9 mouse cellular contexts compared by ENCODE assay signal in genomic region chr8:70752000-70752764, GRCm38 (mm10). TPM values are rescaled to one million over a fixed set of nuclear protein-coding genes. Genes with fewer than 3 reads are reported as not detected.
DNase-seq lines count a peak whose midpoint lies in the region; ATAC-seq lines count a peak whose summit lies in the region.
"Had no signal": no experiment of that assay in that cellular context is flagged by ENCODE, and none has a peak within 500 bp of the region (broad histone marks: within the 10 kb centered on the region; RNA-seq: fewer than 3 reads in every experiment).

No protein-coding gene starts in this region.

- no peak overlapping the region for H3K9ac ChIP-seq in embryonic facial prominence, embryonic 12.5 days
- no peak overlapping the region for H3K9ac ChIP-seq in stomach, embryonic 14.5 days (replicated peaks; ENCODE audit: low read depth, low read length)

- intact Hi-C loops in heart, postnatal 10 days (cut with DNase I): loop anchor here (1.0 kb wide), 1 partner anchor 32 kb away; no protein-coding TSS in a partner anchor

- WGBS in embryonic facial prominence, embryonic 12.5 days: 18% methylated on average over 11 of the region's 11 CpGs
- 27% methylated on average over 11 of the region's 11 CpGs for WGBS in stomach, embryonic 14.5 days

- peak overlapping the region; percentile 51; the same call in 1 of the 2 replicates for H3K27ac ChIP-seq in embryonic facial prominence, embryonic 12.5 days
- peak overlapping the region; percentile 78; the same call in 1 of the 2 replicates for H3K27ac ChIP-seq in stomach, embryonic 14.5 days (ENCODE audit: low read length)

- H3K4me3 ChIP-seq in embryonic facial prominence, embryonic 12.5 days: no peak overlapping the region
- H3K4me3 ChIP-seq in stomach, embryonic 14.5 days (ENCODE audit: low read depth, low read length): no peak overlapping the region

- H3K9me3 ChIP-seq in embryonic facial prominence, embryonic 12.5 days: no peaks in the 10 kb centered on the region
- H3K9me3 ChIP-seq in stomach, embryonic 14.5 days (ENCODE audit: control insufficient read depth, low read depth, low read length): no peaks in the 10 kb centered on the region

- ATAC-seq in embryonic facial prominence, embryonic 12.5 days (ENCODE audit: insufficient number of reproducible peaks, insufficient read depth, low FRiP score, low TSS enrichment): no peak
- ATAC-seq in stomach, embryonic 14.5 days (ENCODE audit: insufficient number of reproducible peaks, insufficient read depth, low FRiP score, low read depth): no peak

- H3K4me2 ChIP-seq in embryonic facial prominence, embryonic 12.5 days (replicated peaks): no peak overlapping the region
- H3K4me2 ChIP-seq in stomach, embryonic 14.5 days (replicated peaks; ENCODE audit: low read depth, low read length): no peak overlapping the region

- H3K4me1 ChIP-seq in embryonic facial prominence, embryonic 12.5 days: peaks cover 21% of the 10 kb centered on the region
- H3K4me1 ChIP-seq in stomach, embryonic 14.5 days (ENCODE audit: control insufficient read depth, insufficient read depth, low read length): peaks cover 16% of the 10 kb centered on the region

- H3K27me3 ChIP-seq in embryonic facial prominence, embryonic 12.5 days: peaks cover 23% of the 10 kb centered on the region
- 0 out of 2 replicates have a peak, but pooled peaks cover 2% of the 10 kb centered on the region for H3K27me3 ChIP-seq in stomach, embryonic 14.5 days (ENCODE audit: control insufficient read depth, insufficient read depth, low read length)

- 0 out of 2 replicates have a peak, but pooled peaks cover 11% of the 10 kb centered on the region for H3K36me3 ChIP-seq in embryonic facial prominence, embryonic 12.5 days
- peaks cover 7% of the 10 kb centered on the region; the same call in 1 of the 2 replicates for H3K36me3 ChIP-seq in stomach, embryonic 14.5 days (ENCODE audit: control insufficient read depth, insufficient read depth, low read length)

- peak; percentile 78 to 93 for DNase-seq in adrenal gland, adult (ENCODE audit: inconsistent age in 2 of 2, low spot score in 1 of 2)
- DNase-seq in adrenal gland, postnatal 4 days (ENCODE audit: low spot score in 2 of 2): no peak
- DNase-seq in adipocyte (ENCODE audit: low spot score): peak; percentile 90
- DNase-seq in heart, postnatal 10 days: peak; percentile 85 to 86
- peak; percentile 66 for DNase-seq in layer of hippocampus, adult 9-11 months
- DNase-seq in lung, postnatal 10 days: peak; percentile 86

RNA-seq across cellular contexts. Expression of gene Rab3a, which starts 2.3 kb away (rescaled TPM):
- total RNA-seq in adrenal gland, postnatal 4 days (2021): 10 to 100 TPM; 58.9 to 59.7 TPM
- polyA plus RNA-seq in embryonic facial prominence, embryonic 12.5 days (2016; fragmentation: Nextera tagmentation; extraction: Ambion mirVana): 27.0 and 27.6 TPM in 2 replicates
- total RNA-seq in heart, postnatal 10 days (2021): 10 to 100 TPM; 37.3 to 38.9 TPM
- 27.0 and 28.7 TPM in 2 replicates for polyA plus RNA-seq in stomach, embryonic 14.5 days (2014; fragmentation: Nextera tagmentation; extraction: Ambion mirVana)

RNA-seq across cellular contexts. Expression of gene Mpv17l2, which starts 8.6 kb away (rescaled TPM):
- total RNA-seq in adrenal gland, postnatal 4 days (2021): 100 to 1,000 TPM in 1 of 2 experiments, 10 to 100 TPM in 1; 93.1 to 109 TPM
- polyA plus RNA-seq in embryonic facial prominence, embryonic 12.5 days (2016; fragmentation: Nextera tagmentation; extraction: Ambion mirVana): 32.7 and 35.7 TPM in 2 replicates
- 10 to 100 TPM; 32.0 to 39.7 TPM for total RNA-seq in heart, postnatal 10 days (2021)
- 42.8 and 43.1 TPM in 2 replicates for polyA plus RNA-seq in stomach, embryonic 14.5 days (2014; fragmentation: Nextera tagmentation; extraction: Ambion mirVana)

RNA-seq across cellular contexts. Expression of gene Pik3r2, which starts 24.3 kb away (rescaled TPM):
- total RNA-seq in adrenal gland, postnatal 4 days (2021): 10 to 100 TPM; 72.0 to 78.8 TPM
- polyA plus RNA-seq in embryonic facial prominence, embryonic 12.5 days (2016; fragmentation: Nextera tagmentation; extraction: Ambion mirVana): 76.8 and 78.0 TPM in 2 replicates
- 10 to 100 TPM; 37.1 to 40.2 TPM for total RNA-seq in heart, postnatal 10 days (2021)
- 44.5 and 45.1 TPM in 2 replicates for polyA plus RNA-seq in stomach, embryonic 14.5 days (2014; fragmentation: Nextera tagmentation; extraction: Ambion mirVana)

RNA-seq across cellular contexts. Expression of gene Pde4c, which starts 28.7 kb away (rescaled TPM):
- total RNA-seq in adrenal gland, postnatal 4 days (2021): 1 to 10 TPM; 2.2 to 5.6 TPM
- polyA plus RNA-seq in embryonic facial prominence, embryonic 12.5 days (2016; fragmentation: Nextera tagmentation; extraction: Ambion mirVana): 0.17 and 0.29 TPM in 2 replicates
- total RNA-seq in heart, postnatal 10 days (2021): 1 to 10 TPM; 2.0 to 4.0 TPM
- polyA plus RNA-seq in stomach, embryonic 14.5 days (2014; fragmentation: Nextera tagmentation; extraction: Ambion mirVana): 0.29 and 0.32 TPM in 2 replicates

RNA-seq across cellular contexts. Expression of gene Gm3336, which starts 33.8 kb away (rescaled TPM):
- not detected for total RNA-seq in adrenal gland, postnatal 4 days (2021)
- polyA plus RNA-seq in embryonic facial prominence, embryonic 12.5 days (2016; fragmentation: Nextera tagmentation; extraction: Ambion mirVana): not detected in 2 replicates
- not detected for total RNA-seq in heart, postnatal 10 days (2021)
- 0.51 and 0.63 TPM in 2 replicates for polyA plus RNA-seq in stomach, embryonic 14.5 days (2014; fragmentation: Nextera tagmentation; extraction: Ambion mirVana)
- polyA plus RNA-seq: C2C12 had no signal

Comparison
In these comparisons a context has a peak if more than half of its experiments do, and no peak if none do; other contexts are left out.
1. DNase-seq: peak in adrenal gland, adult (2 of 2), adipocyte (single experiment), heart, postnatal 10 days (2 of 2), layer of hippocampus, adult 9-11 months (single experiment) and lung, postnatal 10 days (single experiment); none in adrenal gland, postnatal 4 days (0 of 2).